Mouse (Mus musculus): ENCODE measurements around the gene Epb41l1.

Epb41l1 gene

DNA sequence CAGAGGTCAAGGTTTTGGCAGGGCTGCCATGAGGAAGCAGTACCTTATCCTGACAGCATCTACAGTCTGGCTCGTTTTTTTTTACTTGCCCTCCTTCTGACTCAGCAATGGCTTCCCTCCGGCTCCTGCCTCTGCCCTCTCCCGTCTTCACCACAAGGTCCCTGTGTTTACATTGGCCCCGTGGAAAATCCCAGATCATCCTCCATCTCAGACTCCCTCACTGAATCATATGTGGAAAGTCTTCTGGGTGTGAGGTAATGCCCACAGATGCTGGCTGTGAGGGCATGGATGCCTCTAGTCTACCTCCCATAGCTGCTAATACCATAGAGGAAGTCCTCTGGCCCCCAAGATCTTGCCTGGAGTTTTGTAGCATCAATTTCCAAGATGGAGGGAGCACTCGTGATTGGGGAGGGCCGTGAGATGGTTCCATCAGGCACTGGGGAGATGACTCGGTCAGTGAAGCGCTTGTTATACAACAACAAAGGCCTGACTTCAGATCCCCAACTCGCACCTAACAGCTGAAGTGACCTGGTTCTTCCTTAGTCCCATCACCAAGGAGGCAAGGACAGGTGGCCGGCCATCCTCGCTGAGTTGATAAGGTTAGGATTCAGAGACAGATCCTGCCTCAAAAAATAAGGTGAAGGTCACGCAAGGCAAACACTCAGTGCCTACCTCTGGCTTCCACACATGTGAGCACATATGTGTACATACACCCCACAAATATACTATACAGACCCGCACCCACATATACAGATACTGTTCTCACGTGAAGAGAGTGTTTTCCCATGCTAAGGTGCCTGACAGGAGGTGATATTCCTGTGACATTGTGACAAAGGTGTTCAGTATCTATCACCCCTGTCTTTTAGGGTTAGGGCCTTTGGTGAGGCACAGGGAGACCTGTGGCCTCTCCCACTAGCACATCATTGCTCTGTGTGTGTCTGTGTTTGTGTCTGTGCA lies 36.0 kb downstream of the Epb41l1 start:
- CTCF ChIA-PET: no interaction called here

DNA sequence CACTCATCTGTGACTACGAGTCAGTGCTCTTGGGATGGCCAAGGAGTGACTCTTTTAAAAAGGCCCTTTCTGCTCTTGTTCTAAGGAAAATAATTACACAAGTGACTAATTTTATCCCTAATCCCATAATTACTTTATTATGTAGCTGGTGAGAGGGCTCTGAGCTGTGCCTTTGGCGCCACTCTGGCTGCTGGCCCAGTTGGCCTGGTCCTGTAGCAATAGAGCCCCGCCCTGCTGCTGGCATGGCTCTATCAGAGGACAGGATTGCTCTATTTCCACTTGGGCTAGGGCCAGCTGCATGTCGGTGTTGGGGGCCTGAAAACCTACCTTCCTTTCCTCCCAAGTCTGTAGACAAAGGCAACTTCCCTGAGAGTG lies 36.6 kb downstream of the Epb41l1 start:
- CTCF ChIA-PET: no interaction called here

DNA sequence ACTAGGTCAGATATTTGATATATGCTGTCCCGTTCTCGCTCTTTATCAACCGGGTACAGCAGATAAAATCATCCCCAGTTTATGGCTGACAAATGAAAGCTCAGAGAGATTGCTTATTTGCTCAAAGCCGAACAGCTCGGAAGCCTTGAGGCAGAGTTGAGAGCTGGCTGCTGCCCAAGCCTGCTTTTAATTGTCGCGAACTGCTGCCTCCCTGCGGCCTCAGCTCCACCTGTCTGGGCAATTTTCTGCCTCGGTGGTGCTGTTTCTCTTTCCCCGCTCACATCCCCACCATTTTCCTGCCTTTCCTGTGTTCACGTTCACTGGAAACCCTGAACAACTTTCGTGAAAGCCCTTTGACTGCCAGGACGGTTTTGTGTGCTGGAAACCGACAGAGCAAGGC lies 39.8 kb downstream of the Epb41l1 start:
- CTCF ChIA-PET: no interaction called here

DNA sequence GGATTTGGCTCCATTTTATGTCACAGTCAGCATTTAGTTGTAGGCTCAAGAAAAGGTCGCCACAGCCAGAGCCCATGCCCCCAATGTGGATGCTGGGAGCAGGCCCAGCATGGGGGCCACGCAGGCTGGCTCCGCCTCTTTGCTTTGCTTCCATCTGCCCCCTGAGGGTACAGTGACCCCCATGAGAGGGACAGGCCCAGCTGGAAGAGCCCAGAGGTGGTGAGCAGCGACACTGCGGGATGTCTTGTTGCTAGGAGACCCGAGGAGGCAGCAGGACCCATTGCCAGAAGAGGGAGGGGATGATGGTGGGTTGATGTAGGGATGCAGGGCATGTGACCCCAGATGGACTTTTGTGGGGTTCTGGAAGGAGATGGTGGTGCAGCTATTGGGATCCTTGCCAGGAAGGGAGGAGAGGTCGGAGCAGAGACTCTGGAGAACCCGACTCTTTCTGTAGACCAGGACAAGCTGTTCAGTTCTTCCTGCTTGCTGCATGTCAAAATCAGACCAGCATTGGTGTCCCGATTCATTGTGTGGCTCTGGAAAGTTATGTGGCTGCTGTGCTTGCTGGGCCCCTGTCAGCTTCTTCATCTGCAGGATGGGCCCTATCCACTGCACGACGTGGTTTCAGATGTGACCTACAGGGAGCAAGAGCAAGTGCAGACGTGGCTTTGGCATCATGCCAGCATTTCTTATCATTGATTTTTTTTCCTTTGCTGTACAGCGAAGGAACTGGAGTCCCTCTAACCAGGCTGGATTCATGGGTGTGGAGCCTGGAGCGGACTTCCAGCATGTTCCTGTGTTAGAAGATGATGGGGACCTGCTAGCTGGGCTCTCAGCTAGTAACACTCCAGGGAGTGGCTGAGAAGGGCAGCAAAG lies 41.7 kb downstream of the Epb41l1 start:
- CTCF ChIA-PET: no interaction called here

DNA sequence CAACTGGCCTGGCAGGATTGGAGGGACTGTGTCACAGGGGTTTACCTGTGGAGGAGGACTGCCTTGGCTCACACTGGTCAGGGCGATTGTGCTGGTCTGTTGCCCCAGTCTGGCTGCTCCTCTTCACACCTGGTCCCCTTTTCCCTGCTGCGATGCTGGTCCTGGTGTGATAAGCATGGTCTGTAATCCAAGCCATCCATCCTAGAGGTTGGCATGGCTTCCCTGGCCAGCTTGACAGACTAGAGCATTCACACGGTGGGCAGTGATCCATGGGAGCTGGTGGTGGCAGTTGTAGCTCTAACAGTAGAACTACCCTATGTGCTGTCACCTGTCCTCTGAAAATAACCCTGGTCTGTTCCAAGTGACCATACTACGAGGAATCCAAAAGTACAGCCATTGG lies 43.7 kb downstream of the Epb41l1 start:
- CTCF ChIA-PET: no interaction called here

DNA sequence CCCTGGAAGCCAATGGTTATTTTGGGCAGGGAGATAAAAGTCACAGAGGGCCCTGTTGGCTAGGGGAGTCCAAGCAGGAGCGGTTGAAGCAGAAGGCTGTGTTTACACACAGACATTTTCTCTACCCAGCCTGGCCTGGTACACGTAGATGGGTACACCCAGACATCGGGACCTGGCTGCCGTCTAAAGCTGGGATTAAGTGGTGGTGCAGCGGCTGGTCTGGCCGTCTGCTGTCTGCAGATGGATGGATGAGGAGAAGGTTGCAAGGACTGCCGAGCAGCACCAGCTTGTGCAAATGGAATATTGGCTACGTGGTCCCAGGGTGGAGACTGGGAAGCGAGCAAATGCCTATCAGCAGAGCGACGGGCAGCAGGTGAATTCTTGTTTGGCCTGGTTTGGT lies 46.8 kb downstream of the Epb41l1 start:
- CTCF ChIA-PET: no interaction called here

DNA sequence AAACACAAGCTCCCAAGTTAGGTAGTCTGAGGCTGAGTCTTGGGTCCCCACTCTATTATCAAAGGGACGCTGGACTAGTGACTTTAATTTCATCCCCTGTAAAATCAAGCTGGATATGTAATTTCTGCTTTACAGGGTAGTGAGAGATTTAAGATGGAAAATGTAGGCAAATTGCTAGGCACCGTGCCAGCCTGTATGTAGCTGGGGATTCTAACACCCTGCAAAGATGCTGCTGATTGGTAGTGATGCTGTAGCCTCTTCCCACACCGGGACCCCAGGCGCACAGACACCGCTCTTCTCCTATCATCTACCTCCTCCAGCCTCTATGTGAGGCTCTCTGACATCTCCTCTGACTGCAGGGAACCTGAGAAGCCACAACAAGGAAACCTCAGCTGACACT lies 48.2 kb downstream of the Epb41l1 start:
- CTCF ChIA-PET: no interaction called here

DNA sequence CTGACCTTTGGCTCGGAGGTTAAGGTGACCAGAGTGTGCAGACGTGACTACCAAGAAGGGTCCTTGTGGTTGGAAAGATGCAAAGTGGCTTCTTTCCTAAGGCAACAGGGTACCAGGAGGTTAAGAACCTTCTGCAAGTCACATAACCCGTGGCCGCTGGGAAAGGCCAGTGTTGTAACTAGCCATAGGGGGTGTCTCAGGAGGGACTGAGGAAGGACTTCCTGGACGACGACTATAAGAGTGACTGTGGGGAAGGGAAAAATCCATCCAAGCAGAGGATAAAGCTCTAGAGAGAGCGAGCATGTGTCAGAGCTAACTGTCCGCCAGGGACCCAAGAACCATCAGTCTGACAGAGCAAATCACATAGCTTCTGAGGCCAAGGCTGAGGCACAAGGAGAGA lies 48.8 kb downstream of the Epb41l1 start:
- CTCF ChIA-PET: no interaction called here

DNA sequence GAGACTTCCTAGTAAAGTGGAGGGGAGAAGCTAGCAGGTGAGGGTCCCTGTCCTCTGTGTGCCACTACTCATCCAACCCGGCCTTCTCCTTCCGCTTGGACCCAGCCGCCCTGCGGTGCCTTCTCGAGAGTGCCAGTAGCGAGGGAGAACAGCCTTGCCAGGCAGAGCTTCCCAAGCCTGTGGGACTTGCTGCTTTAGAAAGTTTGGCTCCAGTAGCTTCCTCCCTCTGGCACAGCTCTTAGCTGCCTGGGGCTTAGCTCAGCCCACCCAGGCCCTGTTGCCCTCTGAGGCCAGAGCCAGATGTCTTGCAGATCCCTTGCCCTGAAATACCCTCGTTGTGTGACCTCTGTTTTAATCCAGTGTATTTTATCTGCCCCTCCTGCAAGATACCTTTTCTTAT lies 50.2 kb downstream of the Epb41l1 start:
- CTCF ChIA-PET: no interaction called here

DNA sequence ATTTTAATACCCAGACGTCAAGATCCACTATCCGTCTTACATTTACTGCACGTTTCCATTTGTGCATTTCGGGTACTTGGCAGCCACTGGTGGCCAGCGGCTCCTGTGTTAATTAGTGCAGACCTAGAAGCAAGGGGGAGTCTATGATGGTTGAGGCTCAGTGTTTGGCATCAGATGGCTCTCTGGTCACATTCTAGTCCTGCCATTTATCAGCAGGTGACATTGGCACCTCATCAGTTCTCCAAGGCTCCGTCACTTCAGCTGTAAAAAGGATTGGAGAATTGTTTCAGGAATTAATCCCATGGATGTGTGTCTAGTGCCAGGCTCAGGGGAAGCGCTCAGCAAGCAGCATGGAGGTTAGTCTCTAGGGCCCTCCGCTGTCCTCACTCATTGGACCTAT lies 51.6 kb downstream of the Epb41l1 start:
- CTCF ChIA-PET: interaction anchor here (0.5 kb wide), 1 partner anchor 325 kb away, joined by 3 read pairs; no protein-coding TSS in a partner anchor

DNA sequence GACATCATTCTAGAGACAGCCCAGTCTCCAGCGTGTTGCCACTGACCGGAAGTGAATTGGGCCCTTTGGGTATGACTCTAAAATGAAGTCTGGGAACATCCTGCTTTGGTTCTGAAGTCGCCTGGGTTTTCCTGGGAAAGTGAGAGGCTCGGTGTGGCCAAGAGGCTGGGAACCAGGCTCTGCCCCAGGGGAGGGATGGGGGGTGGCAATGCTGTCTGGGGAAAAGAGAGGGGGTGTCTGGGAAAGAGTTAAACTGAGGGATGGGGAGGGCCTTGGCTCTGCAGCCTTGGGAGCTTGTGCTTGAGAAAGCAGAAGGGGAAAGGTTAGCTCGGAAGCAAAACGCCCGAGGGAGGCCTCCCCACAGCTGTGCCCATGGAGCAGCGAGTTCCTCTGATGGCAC lies 53.0 kb downstream of the Epb41l1 start:
- CTCF ChIA-PET: no interaction called here

DNA sequence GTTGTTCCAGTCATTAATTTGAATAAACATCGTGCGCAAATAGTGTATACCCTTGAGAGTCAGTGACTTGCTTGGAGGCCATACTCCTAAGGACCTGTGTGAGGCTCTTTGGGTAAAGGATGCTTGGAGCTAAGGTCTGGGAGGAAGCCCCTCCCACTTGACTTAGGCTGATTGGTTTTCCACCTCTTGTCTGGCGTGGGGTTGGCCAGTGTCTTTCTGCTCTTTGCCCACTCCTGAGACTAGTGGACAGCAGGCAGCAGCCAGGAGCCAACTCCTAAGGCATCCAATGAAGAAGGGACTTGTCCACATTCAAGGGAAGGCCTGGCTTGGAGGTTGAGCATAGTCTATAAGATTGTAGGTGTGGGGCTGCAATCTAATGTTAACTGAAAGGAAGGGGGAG lies 53.4 kb downstream of the Epb41l1 start:
- CTCF ChIA-PET: no interaction called here

DNA sequence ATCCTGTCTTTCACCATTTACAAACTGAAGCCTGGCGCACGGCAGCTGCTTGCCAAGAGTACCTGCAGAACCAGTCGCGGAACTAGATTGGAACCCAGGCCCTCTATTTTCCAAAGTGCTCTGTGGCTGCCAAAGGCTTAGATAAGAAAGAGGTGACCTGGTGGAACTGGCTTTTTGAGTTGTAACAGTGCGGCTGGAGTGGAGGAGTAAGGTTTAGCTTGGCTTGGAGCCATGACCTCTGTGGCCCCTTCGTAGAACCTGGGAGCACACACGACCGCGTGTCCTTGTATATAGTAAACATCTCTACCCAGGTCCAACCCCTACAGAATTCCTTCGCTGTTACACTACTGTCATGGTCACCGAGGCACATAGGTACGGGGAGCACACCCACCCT lies 54.2 kb downstream of the Epb41l1 start:
- CTCF ChIA-PET: no interaction called here

DNA sequence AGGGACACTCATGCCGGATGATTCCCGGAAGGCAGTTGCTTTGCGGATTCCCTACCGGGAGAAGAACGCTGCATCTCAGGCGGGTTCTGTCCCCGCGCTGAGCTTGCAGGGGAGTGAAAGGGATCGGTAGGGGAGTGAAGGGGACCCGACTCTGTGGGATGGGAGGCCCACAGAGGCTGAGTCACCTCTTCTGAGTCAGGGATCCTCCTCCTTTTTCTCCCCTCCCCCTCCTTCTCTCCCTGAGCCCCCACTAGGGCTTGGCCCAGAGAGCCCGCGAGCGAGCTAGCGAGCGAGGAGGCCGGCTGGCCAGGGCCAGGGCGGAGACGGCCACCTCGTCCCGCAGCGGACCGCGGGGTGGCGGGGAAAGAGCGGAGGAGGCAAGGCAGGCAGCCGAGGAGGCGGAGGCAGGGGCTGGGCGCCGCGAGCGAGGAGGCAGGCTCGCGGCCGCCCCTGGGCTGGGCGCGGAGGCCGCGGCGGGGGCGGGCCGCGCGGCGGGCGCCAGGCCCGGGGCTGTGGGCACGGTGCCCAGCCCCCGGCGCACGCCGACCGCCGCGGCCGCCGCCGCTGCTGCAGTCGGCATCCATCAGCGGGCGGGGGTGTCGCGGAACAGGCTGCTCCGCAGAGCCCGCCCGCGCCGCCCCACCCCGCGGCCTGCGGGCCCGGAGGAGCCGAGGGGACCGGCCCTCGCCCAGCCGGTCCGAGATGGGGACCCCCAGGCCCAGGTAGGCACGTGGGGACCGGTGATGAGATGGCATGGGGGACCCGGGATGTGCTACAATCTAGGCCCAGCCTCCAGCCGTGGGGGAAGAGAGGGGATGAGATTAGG lies 54.8 kb downstream of the Epb41l1 start:
- CTCF ChIA-PET: no interaction called here

DNA sequence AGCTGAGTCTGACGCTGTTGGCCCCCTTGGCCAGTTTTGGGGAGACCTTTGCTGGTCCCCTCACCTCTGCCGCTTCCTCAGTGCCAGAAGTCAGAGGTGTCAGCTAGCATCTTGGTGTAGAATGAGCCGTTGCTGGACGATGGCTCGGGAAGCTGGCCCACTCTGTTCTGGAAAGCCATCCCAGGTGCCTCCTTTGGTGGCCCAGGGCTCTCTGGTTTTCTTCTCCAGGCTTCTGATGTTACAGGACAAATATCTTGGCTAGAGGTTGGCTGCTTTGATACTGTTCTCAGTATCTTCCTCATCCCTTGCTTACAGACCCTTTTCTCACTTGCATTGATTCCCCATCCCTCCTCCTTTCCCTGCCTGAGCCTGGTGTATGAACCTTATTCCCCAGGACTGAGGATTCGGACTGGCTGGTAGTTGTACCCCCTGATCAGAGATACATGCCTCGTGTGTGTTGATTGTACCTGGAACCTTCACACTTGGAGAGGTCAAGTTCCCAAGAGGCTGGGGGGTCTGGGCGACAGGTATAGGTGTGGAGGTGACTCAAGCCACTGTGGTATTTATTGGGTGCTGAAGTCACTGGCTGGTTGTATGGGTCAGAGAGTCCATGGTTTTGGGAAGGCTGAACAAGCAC lies 55.5 kb downstream of the Epb41l1 start:
- CTCF ChIA-PET: no interaction called here

DNA sequence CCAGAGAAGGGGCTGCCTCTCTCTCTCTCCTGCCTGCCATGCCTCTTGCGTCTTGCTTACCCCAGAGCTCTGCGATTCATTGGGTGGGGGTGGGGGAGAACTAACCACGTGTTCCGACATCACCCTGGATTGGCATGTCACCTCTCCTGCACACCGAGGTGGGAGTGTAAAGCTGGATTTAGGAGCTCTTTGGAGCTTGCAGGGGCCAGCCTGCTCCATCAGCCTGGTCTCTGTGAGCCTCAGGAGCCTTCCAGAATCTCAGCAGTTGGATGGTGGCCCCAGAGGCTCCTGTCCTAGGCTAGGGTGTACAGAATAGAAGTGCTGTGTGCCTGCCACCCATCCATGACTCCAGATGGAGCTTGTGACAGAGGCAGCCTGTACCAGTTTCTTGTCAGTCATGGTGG lies 56.0 kb downstream of the Epb41l1 start:
- CTCF ChIA-PET: no interaction called here

DNA sequence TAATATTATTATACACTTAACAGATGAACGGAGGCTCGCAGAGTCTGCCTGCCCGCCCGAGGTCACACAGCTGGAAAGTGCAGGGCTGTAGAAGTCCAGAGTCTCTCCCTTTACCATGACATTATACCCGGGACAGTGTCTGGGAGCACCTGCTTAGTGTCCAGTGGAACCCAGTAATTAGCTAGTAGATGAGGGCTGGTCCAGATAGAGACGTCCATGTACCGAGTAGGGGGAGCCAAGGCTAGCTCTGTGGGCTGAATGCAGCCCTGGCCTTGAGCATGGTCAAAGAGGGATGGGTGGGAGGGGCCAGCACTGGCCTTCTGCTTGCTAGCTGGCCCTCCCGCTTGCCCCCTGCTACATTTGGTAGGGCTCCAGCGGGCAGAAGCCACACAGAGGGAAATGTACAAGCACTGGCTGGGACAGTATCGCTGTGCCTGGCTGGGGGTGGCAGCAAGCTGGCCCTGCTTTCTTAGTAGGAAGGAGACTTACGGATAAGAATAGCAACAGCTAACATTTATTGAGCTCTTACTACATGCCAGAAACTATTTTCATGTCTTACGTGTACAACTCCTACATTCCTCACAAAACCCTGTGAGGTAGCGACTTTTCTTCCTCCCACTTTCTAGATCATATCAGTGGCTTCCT lies 57.5 kb downstream of the Epb41l1 start:
- CTCF ChIA-PET: no interaction called here

DNA sequence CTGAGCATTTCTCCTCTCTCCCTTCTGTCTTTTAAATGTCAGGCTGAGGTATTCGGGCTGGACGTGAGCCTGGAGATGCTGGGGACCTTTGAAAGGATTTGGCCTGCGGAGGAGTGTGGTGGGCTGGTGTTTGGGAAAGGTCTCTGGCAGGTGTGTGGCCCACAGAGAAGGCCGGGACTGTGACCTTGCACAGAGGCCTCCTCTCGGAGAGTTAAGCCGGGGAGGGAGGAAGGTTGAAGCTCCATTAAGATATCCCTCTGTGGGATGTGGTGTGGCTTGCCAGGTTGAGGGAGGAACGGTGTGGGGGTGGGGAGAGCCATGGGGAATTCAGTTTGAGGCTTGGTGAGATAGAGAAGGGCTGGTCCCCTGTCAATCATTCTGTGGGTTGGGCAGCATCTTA lies 59.1 kb downstream of the Epb41l1 start:
- CTCF ChIA-PET: interaction anchor here (0.7 kb wide), 1 partner anchor 17 kb away, joined by 3 read pairs; no protein-coding TSS in a partner anchor

DNA sequence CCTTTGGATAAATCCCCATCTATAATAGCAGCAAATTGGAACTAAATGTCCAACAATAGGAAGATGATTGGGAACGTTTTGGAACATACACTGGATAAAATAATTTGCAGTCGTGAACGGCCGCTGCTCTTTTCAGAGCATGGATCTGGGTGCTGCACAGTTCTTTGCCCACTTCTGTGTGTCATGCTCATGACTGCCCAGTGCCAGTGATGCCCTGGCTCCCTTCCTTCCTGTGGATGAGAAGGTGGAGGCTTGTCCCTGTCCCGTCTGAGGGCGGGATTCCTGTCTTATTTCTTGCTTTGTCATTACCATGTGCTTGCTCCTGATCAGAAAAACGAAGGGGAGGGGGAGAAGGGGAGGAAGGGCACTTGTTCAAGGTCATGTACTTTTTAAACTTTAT lies 59.6 kb downstream of the Epb41l1 start:
- CTCF ChIA-PET: no interaction called here

DNA sequence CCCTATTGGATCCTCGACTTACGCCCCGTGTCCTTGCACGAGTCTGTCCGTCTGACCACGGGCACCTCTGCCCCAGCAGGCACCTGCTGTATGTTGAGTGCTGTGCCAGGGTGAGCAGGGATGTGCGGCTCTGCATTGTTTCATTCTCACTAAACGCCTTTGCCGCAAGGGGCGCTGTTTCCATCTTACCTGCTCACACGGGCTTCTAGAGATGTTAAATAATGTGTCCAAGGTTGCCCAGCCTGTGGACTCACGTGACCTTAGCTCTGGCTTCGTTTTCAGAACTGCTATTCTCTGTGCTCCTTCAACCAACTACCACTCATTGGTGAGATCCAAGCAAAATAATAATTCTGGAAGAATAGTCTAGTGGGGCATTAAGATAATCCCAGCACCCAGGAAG lies 61.6 kb downstream of the Epb41l1 start:
- CTCF ChIA-PET: no interaction called here

DNA sequence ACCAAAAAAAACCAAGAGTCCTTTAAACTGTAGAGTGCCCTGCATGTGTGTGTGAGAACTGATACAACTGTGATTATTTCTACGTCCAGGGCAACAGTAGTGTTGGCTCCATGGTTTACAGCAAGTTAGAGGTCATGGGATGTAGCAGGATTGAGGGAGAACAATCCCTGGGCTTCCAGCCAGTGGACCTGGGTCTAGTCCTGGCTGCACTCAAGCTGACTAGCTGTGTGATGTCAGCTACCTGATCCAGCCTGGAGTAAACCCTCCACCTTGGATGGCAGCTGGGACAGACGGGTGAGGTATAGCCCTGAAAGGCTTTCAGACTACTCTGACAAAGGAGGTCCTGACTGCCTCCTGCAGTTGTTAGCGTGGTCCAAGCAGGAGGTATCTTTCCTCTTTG lies 62.1 kb downstream of the Epb41l1 start:
- CTCF ChIA-PET: no interaction called here

All from spleen, embryonic (tissue).